Mouse (Mus musculus): Measurements from ENCODE around the gene Mb21d2. TPM values are rescaled to one million over a fixed set of nuclear protein-coding genes. Genes with fewer than 3 reads are reported as not detected.

Gene Mb21d2
- total RNA-seq, 2 experiments from 2014 or later, result 6.8 to 9.9 TPM

- peak; percentile 39 to 56 for DNase-seq (ENCODE audit: low spot score in 2 of 2)
Measured at GRCm38 (mm10) chr16:28902620-28903565, 26.6 kb downstream of the Mb21d2 start.

- DNase-seq (ENCODE audit: low spot score in 2 of 2), result no peak
Measured at GRCm38 (mm10) chr16:28899161-28899540, 30.3 kb downstream of the Mb21d2 start.

GRCm38 (mm10) chr16:28898509-28899160 lies 30.8 kb downstream of the Mb21d2 start:
- no peak for DNase-seq (ENCODE audit: low spot score in 2 of 2)

- no peak for DNase-seq (ENCODE audit: low spot score in 2 of 2)
Measured at GRCm38 (mm10) chr16:28896571-28896970, 32.9 kb downstream of the Mb21d2 start.

- no peak for DNase-seq (ENCODE audit: low spot score in 2 of 2)
Measured at GRCm38 (mm10) chr16:28894872-28895271, 34.6 kb downstream of the Mb21d2 start.

- no peak for DNase-seq (ENCODE audit: low spot score in 2 of 2)
Measured at GRCm38 (mm10) chr16:28893266-28893665, 36.2 kb downstream of the Mb21d2 start.

GRCm38 (mm10) chr16:28886201-28886745 lies 43.2 kb downstream of the Mb21d2 start:
- no peak for DNase-seq (ENCODE audit: low spot score in 2 of 2)

- DNase-seq (ENCODE audit: low spot score in 2 of 2), result no peak
Measured at GRCm38 (mm10) chr16:28885474-28885873, 44.0 kb downstream of the Mb21d2 start.

- no peak for DNase-seq (ENCODE audit: low spot score in 2 of 2)
Measured at GRCm38 (mm10) chr16:28884661-28885060, 44.8 kb downstream of the Mb21d2 start.

- no peak for DNase-seq (ENCODE audit: low spot score in 2 of 2)
Measured at GRCm38 (mm10) chr16:28883649-28884048, 45.8 kb downstream of the Mb21d2 start.

GRCm38 (mm10) chr16:28882687-28883428 lies 46.6 kb downstream of the Mb21d2 start:
- DNase-seq (ENCODE audit: low spot score in 2 of 2), result no peak

GRCm38 (mm10) chr16:28881787-28882186 lies 47.7 kb downstream of the Mb21d2 start:
- no peak for DNase-seq (ENCODE audit: low spot score in 2 of 2)

- peak; percentile 52 to 64 for DNase-seq (ENCODE audit: low spot score in 2 of 2)
Measured at GRCm38 (mm10) chr16:28880756-28881155, 48.7 kb downstream of the Mb21d2 start.

GRCm38 (mm10) chr16:28880307-28880681 lies 49.2 kb downstream of the Mb21d2 start:
- DNase-seq (ENCODE audit: low spot score in 2 of 2), result no peak

- no peak for DNase-seq (ENCODE audit: low spot score in 2 of 2)
Measured at GRCm38 (mm10) chr16:28879636-28880306, 49.7 kb downstream of the Mb21d2 start.

GRCm38 (mm10) chr16:28877162-28877662 lies 52.3 kb downstream of the Mb21d2 start:
- no peak for DNase-seq (ENCODE audit: low spot score in 2 of 2)

GRCm38 (mm10) chr16:28873404-28873895 lies 56.0 kb downstream of the Mb21d2 start:
- DNase-seq (ENCODE audit: low spot score in 2 of 2), result no peak

- DNase-seq (ENCODE audit: low spot score in 2 of 2), result no peak
Measured at GRCm38 (mm10) chr16:28870860-28871259, 58.6 kb downstream of the Mb21d2 start.

GRCm38 (mm10) chr16:28870456-28870855 lies 59.0 kb downstream of the Mb21d2 start:
- DNase-seq (ENCODE audit: low spot score in 2 of 2), result no peak

GRCm38 (mm10) chr16:28868864-28869263 lies 60.6 kb downstream of the Mb21d2 start:
- DNase-seq (ENCODE audit: low spot score in 2 of 2), result no peak
